Mouse (Mus musculus): Measurements from ENCODE around the gene Fyb.

DNA sequence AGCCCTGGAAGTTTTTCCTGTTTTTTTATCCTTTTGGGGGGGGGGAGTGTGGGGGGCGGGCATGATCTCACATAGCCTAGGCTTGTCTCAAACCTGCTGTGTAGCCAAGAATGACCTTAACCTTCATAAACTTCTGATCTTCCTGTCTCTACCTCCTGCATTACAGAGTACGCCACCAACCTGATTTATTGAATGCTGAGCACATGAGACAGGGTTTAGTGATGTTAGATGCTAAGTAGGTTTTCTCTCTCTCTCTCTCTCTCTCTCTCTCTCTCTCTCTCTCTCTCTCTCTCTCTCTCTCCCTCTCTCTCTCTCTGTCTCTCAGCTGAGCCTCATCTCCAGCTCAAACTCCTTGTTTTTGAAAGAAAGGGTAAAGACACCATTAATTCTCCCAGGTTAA, 56.0 kb downstream of the Fyb start:
- TF ChIP-seq EP300 (IDR thresholded peaks at IDR 0.05; ENCODE audit: insufficient read depth, low read depth, low read length) (no peak), CTCF (IDR thresholded peaks at IDR 0.05; ENCODE audit: low read depth, low read length) (no peak)

Measured in ES-Bruce4 (cell line).